8 mouse cellular contexts compared by ENCODE assay signal in genomic region chr11:119943428-119943988, GRCm38 (mm10). TPM values are rescaled to one million over a fixed set of nuclear protein-coding genes. Genes with fewer than 3 reads are reported as not detected.
A peak's percentile ranks its signal among the peaks of the same experiment; 100 is the strongest.
DNase-seq lines count a peak whose midpoint lies in the region; ATAC-seq and TF ChIP-seq lines count a peak whose summit lies in the region.

No protein-coding gene starts in this region.

- TF ChIP-seq EP300 in ES-Bruce4 (IDR thresholded peaks at IDR 0.05; ENCODE audit: insufficient read depth, low read depth, low read length), result no peak
- no peak for TF ChIP-seq EP300 in lung, postnatal 0 days (IDR thresholded peaks at IDR 0.05)

- H3K27ac ChIP-seq in kidney, embryonic 15.5 days, result peak overlapping the region; percentile 75
- H3K27ac ChIP-seq in ES-Bruce4 (ENCODE audit: insufficient read depth, low read length), result no peak overlapping the region
- peak overlapping the region; percentile 86 for H3K27ac ChIP-seq in embryonic facial prominence, embryonic 10.5 days (replicated peaks)
- peak overlapping the region; percentile 66 for H3K27ac ChIP-seq in hindbrain, embryonic 16.5 days (ENCODE audit: low read depth, low read length)
- H3K27ac ChIP-seq in lung, postnatal 0 days (ENCODE audit: low read length), result peak overlapping the region; percentile 89
- H3K27ac ChIP-seq in stomach, embryonic 14.5 days (ENCODE audit: low read length), result peak overlapping the region; percentile 39; the same call in 1 of the 2 replicates

- no peak for TF ChIP-seq CTCF in ES-Bruce4 (IDR thresholded peaks at IDR 0.05; ENCODE audit: low read depth, low read length)
- TF ChIP-seq CTCF in lung, postnatal 0 days (IDR thresholded peaks at IDR 0.05), result peak; percentile 47

- TF ChIP-seq POLR2A in ES-Bruce4 (IDR thresholded peaks at IDR 0.05; ENCODE audit: insufficient read depth, low read length), result no peak

- peak overlapping the region; percentile 86 for H3K4me2 ChIP-seq in kidney, embryonic 15.5 days
- H3K4me2 ChIP-seq in hindbrain, embryonic 16.5 days (ENCODE audit: low read length), result peak overlapping the region; percentile 93
- peak overlapping the region; percentile 95 for H3K4me2 ChIP-seq in lung, postnatal 0 days (replicated peaks; ENCODE audit: low read depth, low read length)
- peak overlapping the region; percentile 99 for H3K4me2 ChIP-seq in stomach, embryonic 14.5 days (replicated peaks; ENCODE audit: low read depth, low read length)

- peak; percentile 35 for ATAC-seq in kidney, embryonic 15.5 days (replicated peaks; ENCODE audit: low FRiP score)
- ATAC-seq in hindbrain, embryonic 16.5 days, result no peak; the same call in 1 of the 2 replicates
- peak; percentile 4 for ATAC-seq in lung, postnatal 0 days
- ATAC-seq in stomach, embryonic 14.5 days (ENCODE audit: insufficient number of reproducible peaks, insufficient read depth, low FRiP score, low read depth), result no peak
- ATAC-seq in erythroid progenitor cell, adult 5-6 weeks (replicated peaks; ENCODE audit: low FRiP score, poor library complexity, severe bottlenecking), result no peak

- H3K4me3 ChIP-seq in kidney, embryonic 15.5 days (replicated peaks), result peak overlapping the region; percentile 82
- H3K4me3 ChIP-seq in ES-Bruce4 (ENCODE audit: low read depth, low read length), result peak overlapping the region; percentile 95
- peak overlapping the region; percentile 72 for H3K4me3 ChIP-seq in embryonic facial prominence, embryonic 10.5 days
- H3K4me3 ChIP-seq in hindbrain, embryonic 16.5 days (ENCODE audit: low read length), result peak overlapping the region; percentile 72
- peak overlapping the region; percentile 93 for H3K4me3 ChIP-seq in lung, postnatal 0 days (ENCODE audit: low read depth, low read length)
- peak overlapping the region; percentile 76 for H3K4me3 ChIP-seq in stomach, embryonic 14.5 days (ENCODE audit: low read depth, low read length)

- no peaks in the 10 kb centered on the region for H3K27me3 ChIP-seq in kidney, embryonic 15.5 days
- no peaks in the 10 kb centered on the region for H3K27me3 ChIP-seq in ES-Bruce4 (ENCODE audit: control insufficient read depth, insufficient read depth, low read length, poor library complexity, severe bottlenecking)
- H3K27me3 ChIP-seq in embryonic facial prominence, embryonic 10.5 days (replicated peaks; ENCODE audit: low read depth, poor library complexity, severe bottlenecking), result peaks cover 49% of the 10 kb centered on the region
- no peaks in the 10 kb centered on the region for H3K27me3 ChIP-seq in hindbrain, embryonic 16.5 days (replicated peaks; ENCODE audit: control insufficient read depth, insufficient read depth, low read length)
- no peaks in the 10 kb centered on the region for H3K27me3 ChIP-seq in lung, postnatal 0 days (replicated peaks; ENCODE audit: insufficient read depth, low read length)
- H3K27me3 ChIP-seq in stomach, embryonic 14.5 days (ENCODE audit: control insufficient read depth, insufficient read depth, low read length), result no peaks in the 10 kb centered on the region

- DNase-seq in kidney, postnatal 36 days, result no peak
- no peak for DNase-seq in embryonic facial prominence, embryonic 10.5 days (ENCODE audit: low spot score)
- peak; percentile 66 for DNase-seq in lung, postnatal 0 days (ENCODE audit: low spot score)

- no peaks in the 10 kb centered on the region for H3K9me3 ChIP-seq in kidney, embryonic 15.5 days (replicated peaks)
- H3K9me3 ChIP-seq in ES-Bruce4 (replicated peaks; ENCODE audit: control insufficient read depth, insufficient read depth, low read length, poor library complexity, severe bottlenecking), result no peaks in the 10 kb centered on the region
- no peaks in the 10 kb centered on the region for H3K9me3 ChIP-seq in embryonic facial prominence, embryonic 10.5 days
- H3K9me3 ChIP-seq in hindbrain, embryonic 16.5 days (ENCODE audit: control insufficient read depth, low read length), result no peaks in the 10 kb centered on the region
- no peaks in the 10 kb centered on the region for H3K9me3 ChIP-seq in lung, postnatal 0 days (ENCODE audit: low read length)
- no peaks in the 10 kb centered on the region for H3K9me3 ChIP-seq in stomach, embryonic 14.5 days (ENCODE audit: control insufficient read depth, low read depth, low read length)

- H3K36me3 ChIP-seq in kidney, embryonic 15.5 days, result no peaks in the 10 kb centered on the region
- H3K36me3 ChIP-seq in ES-Bruce4 (ENCODE audit: control insufficient read depth, insufficient read depth, low read length, poor library complexity, severe bottlenecking), result no peaks in the 10 kb centered on the region
- no peaks in the 10 kb centered on the region for H3K36me3 ChIP-seq in embryonic facial prominence, embryonic 10.5 days (replicated peaks)
- no peaks in the 10 kb centered on the region for H3K36me3 ChIP-seq in hindbrain, embryonic 16.5 days (ENCODE audit: control insufficient read depth, insufficient read depth, low read length)
- H3K36me3 ChIP-seq in lung, postnatal 0 days (ENCODE audit: insufficient read depth, low read length), result no peaks in the 10 kb centered on the region
- H3K36me3 ChIP-seq in stomach, embryonic 14.5 days (ENCODE audit: control insufficient read depth, insufficient read depth, low read length), result no peaks in the 10 kb centered on the region

- WGBS in kidney, embryonic 15.5 days, result 2% methylated on average over 32 of the region's 32 CpGs
- 8% methylated on average over 32 of the region's 32 CpGs for WGBS in embryonic facial prominence, embryonic 10.5 days
- WGBS in hindbrain, embryonic 16.5 days, result 3% methylated on average over 28 of the region's 32 CpGs
- under 1% methylated on average over 32 of the region's 32 CpGs for WGBS in lung, postnatal 0 days
- WGBS in stomach, embryonic 14.5 days, result 2% methylated on average over 32 of the region's 32 CpGs

- H3K9ac ChIP-seq in kidney, embryonic 15.5 days, result peak overlapping the region; percentile 69
- H3K9ac ChIP-seq in ES-Bruce4 (ENCODE audit: low read depth, poor library complexity, severe bottlenecking), result peak overlapping the region; percentile 80
- H3K9ac ChIP-seq in hindbrain, embryonic 16.5 days (ENCODE audit: low read depth, low read length), result peak overlapping the region; percentile 72
- peak overlapping the region; percentile 89 for H3K9ac ChIP-seq in lung, postnatal 0 days (replicated peaks; ENCODE audit: low read depth)
- peak overlapping the region; percentile 74 for H3K9ac ChIP-seq in stomach, embryonic 14.5 days (replicated peaks; ENCODE audit: low read depth, low read length)

- H3K4me1 ChIP-seq in kidney, embryonic 15.5 days, result peaks cover 77% of the 10 kb centered on the region
- H3K4me1 ChIP-seq in ES-Bruce4 (ENCODE audit: control insufficient read depth, insufficient read depth, low read length), result peaks cover 7% of the 10 kb centered on the region
- peaks cover 81% of the 10 kb centered on the region for H3K4me1 ChIP-seq in embryonic facial prominence, embryonic 10.5 days
- peaks cover 31% of the 10 kb centered on the region for H3K4me1 ChIP-seq in hindbrain, embryonic 16.5 days (ENCODE audit: control insufficient read depth, insufficient read depth, low read depth, low read length)
- peaks cover 27% of the 10 kb centered on the region; the same call in 1 of the 2 replicates for H3K4me1 ChIP-seq in lung, postnatal 0 days (ENCODE audit: insufficient read depth, low read depth, low read length)
- H3K4me1 ChIP-seq in stomach, embryonic 14.5 days (ENCODE audit: control insufficient read depth, insufficient read depth, low read length), result peaks cover 52% of the 10 kb centered on the region

RNA-seq across cellular contexts. Expression of gene Baiap2, which starts 0.9 kb away (rescaled TPM):
- polyA plus RNA-seq in kidney, embryonic 15.5 days (2015; fragmentation: Nextera tagmentation; extraction: Ambion mirVana), result 20.8 and 22.3 TPM in 2 replicates
- polyA plus RNA-seq in ES-Bruce4 (2011; ENCODE audit: insufficient read depth, insufficient read length, low read depth, missing spikeins), result 15.4 and 15.6 TPM in 2 replicates
- polyA plus RNA-seq in embryonic facial prominence, embryonic 10.5 days (2016; fragmentation: Nextera tagmentation; extraction: Ambion mirVana), result 9.6 and 11.0 TPM in 2 replicates
- polyA plus RNA-seq in hindbrain, embryonic 16.5 days (2015; fragmentation: Nextera tagmentation; extraction: Ambion mirVana), result 22.8 and 23.9 TPM in 2 replicates
- 42.9 and 52.6 TPM in 2 replicates for polyA plus RNA-seq in lung, postnatal 0 days (2015; fragmentation: Nextera tagmentation; extraction: Ambion mirVana)
- 27.6 and 28.0 TPM in 2 replicates for polyA plus RNA-seq in stomach, embryonic 14.5 days (2014; fragmentation: Nextera tagmentation; extraction: Ambion mirVana)
- 1.3 and 1.4 TPM in 2 replicates for total RNA-seq in erythroid progenitor cell, adult 5-6 weeks (2015; ENCODE audit: low replicate concordance)
- total RNA-seq in erythroid progenitor cell, adult 5-6 weeks (2017; ENCODE audit: low replicate concordance), result 3.2 and 5.3 TPM in 2 replicates

RNA-seq across cellular contexts. Expression of gene Chmp6, which starts 30.3 kb away (rescaled TPM):
- 94.1 and 101 TPM in 2 replicates for polyA plus RNA-seq in kidney, embryonic 15.5 days (2015; fragmentation: Nextera tagmentation; extraction: Ambion mirVana)
- polyA plus RNA-seq in ES-Bruce4 (2011; ENCODE audit: insufficient read depth, insufficient read length, low read depth, missing spikeins), result 25.4 and 34.0 TPM in 2 replicates
- 117 and 120 TPM in 2 replicates for polyA plus RNA-seq in embryonic facial prominence, embryonic 10.5 days (2016; fragmentation: Nextera tagmentation; extraction: Ambion mirVana)
- polyA plus RNA-seq in hindbrain, embryonic 16.5 days (2015; fragmentation: Nextera tagmentation; extraction: Ambion mirVana), result 112 and 114 TPM in 2 replicates
- polyA plus RNA-seq in lung, postnatal 0 days (2015; fragmentation: Nextera tagmentation; extraction: Ambion mirVana), result 83.6 and 89.9 TPM in 2 replicates
- 85.9 and 89.5 TPM in 2 replicates for polyA plus RNA-seq in stomach, embryonic 14.5 days (2014; fragmentation: Nextera tagmentation; extraction: Ambion mirVana)
- total RNA-seq in erythroid progenitor cell, adult 5-6 weeks (2015; ENCODE audit: low replicate concordance), result 1.3 and 14.4 TPM in 2 replicates
- total RNA-seq in erythroid progenitor cell, adult 5-6 weeks (2017; ENCODE audit: low replicate concordance), result 10.3 and 10.4 TPM in 2 replicates

Comparison
In these comparisons a context has a peak if more than half of its experiments do, and no peak if none do; other contexts are left out.
1. ATAC-seq: peak in kidney, embryonic 15.5 days (single experiment) and lung, postnatal 0 days (single experiment); none in hindbrain, embryonic 16.5 days (single experiment), stomach, embryonic 14.5 days (single experiment) and erythroid progenitor cell, adult 5-6 weeks (single experiment).
2. Peak in every context shown above with its lines, with median percentiles within 50 percentile points of each other: H3K4me2 ChIP-seq, H3K4me3 ChIP-seq and H3K9ac ChIP-seq.